Mouse (Mus musculus) midbrain, postnatal 0 days (tissue): ENCODE measurements around the gene Adprhl1. TPM values are rescaled to one million over a fixed set of nuclear protein-coding genes. Genes with fewer than 3 reads are reported as not detected.

Experiments
- ATAC-seq: fragments of 200-750 bp; cut with Nextera tagmentation; 2 replicates; pipeline ENCODE4 v1.8.0; 2017; ENCODE audit warnings: moderate number of reproducible peaks, mild to moderate bottlenecking, moderate TSS enrichment, moderate library complexity; ENCODE audit not compliant: low FRiP score
- DNase-seq: peaks from one replicate; pipeline ENCODE4 v3.0.0-alpha.2; 2015; ENCODE audit warnings: low spot score
- H3K27ac ChIP-seq: fragments of 300-500 bp; sonication (generic); 2 replicates; pipeline ENCODE4 v1.5.1; 2014; ENCODE audit warnings: low read depth, mild to moderate bottlenecking, low read length, mixed read lengths
- H3K27me3 ChIP-seq: fragments of 300-500 bp; sonication (generic); 2 replicates; pipeline ENCODE4 v1.6.1; 2014; ENCODE audit warnings: low read length, control low read depth, mixed read lengths; ENCODE audit not compliant: insufficient read depth
- H3K36me3 ChIP-seq: fragments of 300-500 bp; sonication (generic); 2 replicates; pipeline ENCODE4 v1.6.1; 2014; ENCODE audit warnings: low read length, control low read depth, mixed read lengths; ENCODE audit not compliant: insufficient read depth
- H3K4me1 ChIP-seq: fragments of 300-500 bp; sonication (generic); 2 replicates; pipeline ENCODE4 v1.6.1; 2014; ENCODE audit warnings: mild to moderate bottlenecking, control low read depth, antibody characterized with exemption, low read length, mixed read lengths; ENCODE audit not compliant: insufficient read depth
- H3K4me2 ChIP-seq: fragments of 300-500 bp; sonication (generic); 2 replicates; pipeline ENCODE4 v1.6.1; 2014; ENCODE audit warnings: low read depth, mild to moderate bottlenecking, low read length, mixed read lengths; ENCODE audit not compliant: poor library complexity, severe bottlenecking
- H3K4me3 ChIP-seq: fragments of 300-500 bp; sonication (generic); 2 replicates; pipeline ENCODE4 v1.5.1; 2014; ENCODE audit warnings: low read depth, mild to moderate bottlenecking, low read length, moderate library complexity
- H3K9ac ChIP-seq: fragments of 300-500 bp; sonication (generic); replicated peaks from 2 replicates; pipeline ENCODE4 v1.6.1; 2014; ENCODE audit warnings: mild to moderate bottlenecking, low read length, moderate library complexity, mixed read lengths; ENCODE audit not compliant: poor library complexity, severe bottlenecking
- H3K9me3 ChIP-seq: fragments of 300-500 bp; sonication (generic); 2 replicates; pipeline ENCODE4 v1.6.1; 2016; ENCODE audit warnings: low read length, control low read depth
- CTCF ChIP-seq: IDR thresholded peaks from 2 replicates; pipeline ENCODE4 v1.5.1; 2016; ENCODE audit warnings: antibody characterized with exemption, mild to moderate bottlenecking
- WGBS: fragments of 180-500 bp; shearing (Covaris S2); extraction: QIAGEN DNeasy Blood & Tissue Kit; methylation state at CpG from one replicate; pipeline ENCODE4 v1.1.7; 2014; 5-methylcytosine and 5-hydroxymethylcytosine counted together
- polyA plus RNA-seq: library from polyadenylated mRNA; unstranded; fragments of >200 nt; fragmentation: Nextera tagmentation; extraction: Ambion mirVana; gene quantifications from 2 replicates; pipeline ENCODE4 v1.2.1, GENCODE M21; 2015
- total RNA-seq: library from RNA; depleted of rRNA; stranded (reverse); fragments of >200 nt; gene quantifications from 2 replicates; pipeline ENCODE4 v1.2.3, GENCODE M21; 2014

Gene Adprhl1
- total and polyA plus RNA-seq, 2 experiments from 2014 or later, result 0.16 to 0.41 TPM

DNA sequence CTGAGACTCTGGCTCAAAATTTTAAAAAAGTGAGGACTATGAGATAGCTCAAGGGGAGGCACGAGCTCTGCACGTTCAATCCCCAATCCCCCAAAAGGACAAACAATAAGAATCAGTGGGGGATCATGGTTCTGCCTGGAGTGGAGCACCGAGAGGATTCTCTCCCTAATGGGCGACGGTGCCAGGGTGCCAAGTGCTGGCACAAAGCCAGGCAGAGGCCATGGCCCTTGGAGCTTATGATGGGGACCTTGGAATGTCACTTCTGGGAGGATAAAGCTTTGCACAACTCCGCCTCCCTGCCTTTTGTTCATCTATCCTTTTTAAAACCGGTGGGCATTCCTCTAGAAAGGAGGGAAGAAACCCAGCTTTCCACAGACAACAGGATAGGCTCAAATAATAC lies 66.3 kb downstream of the Adprhl1 start:
- no peak for TF ChIP-seq CTCF
- no peak for ATAC-seq
- Histone ChIP-seq H3K36me3 (no peaks in the 10 kb centered on the region), H3K27ac (no peak overlapping the region), H3K9me3 (no peaks in the 10 kb centered on the region), H3K4me2 (no peak overlapping the region), H3K9ac (0 out of 2 replicates have a peak overlapping the region, but pooled peaks have one; percentile 19), H3K4me3 (no peak overlapping the region), H3K4me1 (no peaks in the 10 kb centered on the region), H3K27me3 (no peaks in the 10 kb centered on the region)
- WGBS, result 43% methylated on average over 7 of the region's 7 CpGs
- DNase-seq, result no peak

DNA sequence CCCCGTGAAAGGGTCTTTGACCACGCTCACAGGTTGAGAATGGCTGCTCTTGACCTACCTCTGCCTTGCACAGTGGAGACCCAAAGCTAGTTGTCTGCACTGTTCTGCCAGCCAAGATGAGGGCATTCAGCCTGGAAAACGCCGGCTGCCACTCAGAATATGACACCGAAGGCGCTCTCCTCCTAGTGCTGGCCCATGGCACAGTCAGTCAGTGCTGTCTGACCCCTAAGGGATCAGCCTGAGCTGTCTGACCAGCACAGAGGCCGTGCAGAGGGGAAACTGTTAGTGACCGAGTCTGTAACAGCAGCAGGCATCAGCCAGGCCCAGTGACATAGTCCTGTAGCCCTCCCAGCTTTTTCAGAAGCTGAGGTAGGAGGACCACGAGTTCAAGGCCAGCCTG lies 66.7 kb downstream of the Adprhl1 start:
- DNase-seq (no peak), ATAC-seq (no peak)
- H3K4me2 ChIP-seq, result no peak overlapping the region
- H3K4me3 ChIP-seq, result no peak overlapping the region
- H3K9ac ChIP-seq, result 0 out of 2 replicates have a peak overlapping the region, but pooled peaks have one; percentile 19
- H3K36me3 ChIP-seq, result no peaks in the 10 kb centered on the region
- no peaks in the 10 kb centered on the region for H3K27me3 ChIP-seq
- H3K9me3 ChIP-seq, result no peaks in the 10 kb centered on the region
- no peak overlapping the region for H3K27ac ChIP-seq
- no peaks in the 10 kb centered on the region for H3K4me1 ChIP-seq
- TF ChIP-seq CTCF, result no peak
- 80% methylated on average over 9 of the region's 9 CpGs for WGBS

DNA sequence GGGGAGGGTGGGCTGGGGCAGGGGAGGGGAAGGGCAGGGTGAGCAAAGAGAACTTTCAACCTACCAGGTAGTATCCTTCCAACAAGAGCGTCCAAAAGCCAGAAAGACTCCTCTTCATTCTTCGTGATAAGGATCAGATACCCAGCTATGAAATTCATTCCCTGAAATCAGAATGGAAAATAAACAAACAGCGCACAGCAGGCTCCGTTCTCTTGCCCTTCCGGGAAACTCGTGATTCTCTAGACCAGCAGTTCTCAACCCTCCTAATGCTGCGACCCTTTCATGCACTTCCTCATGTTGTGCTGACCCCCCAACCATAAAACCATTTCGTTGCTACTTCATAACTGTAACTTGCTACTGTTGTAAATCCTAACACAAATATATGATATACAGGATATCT lies 67.1 kb downstream of the Adprhl1 start:
- no peak for DNase-seq
- Histone ChIP-seq H3K9ac (no peak overlapping the region), H3K27me3 (no peaks in the 10 kb centered on the region), H3K4me2 (no peak overlapping the region), H3K4me1 (no peaks in the 10 kb centered on the region), H3K4me3 (no peak overlapping the region), H3K9me3 (no peaks in the 10 kb centered on the region), H3K36me3 (no peaks in the 10 kb centered on the region), H3K27ac (no peak overlapping the region)
- ATAC-seq, result no peak
- WGBS, result 83% methylated on average over 8 of the region's 8 CpGs
- no peak for TF ChIP-seq CTCF

DNA sequence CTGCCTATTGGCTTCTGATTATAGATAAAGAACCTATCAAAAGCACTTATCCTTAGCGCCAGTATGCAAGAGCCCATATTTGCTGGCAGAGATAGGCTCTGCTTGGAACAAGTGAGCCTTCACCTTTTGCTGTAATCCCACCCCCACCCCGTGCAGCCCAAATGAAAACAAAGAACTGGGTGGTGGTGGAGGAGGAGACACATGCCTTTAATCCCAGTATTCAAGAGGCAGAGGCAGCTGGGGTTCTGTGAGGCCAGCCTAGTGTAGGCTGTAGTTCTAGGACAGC lies 72.3 kb downstream of the Adprhl1 start:
- ATAC-seq (no peak), DNase-seq (no peak)
- Histone ChIP-seq H3K4me1 (no peaks in the 10 kb centered on the region), H3K9me3 (no peaks in the 10 kb centered on the region), H3K9ac (no peak overlapping the region), H3K4me2 (no peak overlapping the region), H3K27ac (no peak overlapping the region), H3K36me3 (peaks cover 11% of the 10 kb centered on the region), H3K4me3 (no peak overlapping the region), H3K27me3 (no peaks in the 10 kb centered on the region)
- TF ChIP-seq CTCF, result no peak
- WGBS, result 40% methylated on average over 2 of the region's 2 CpGs

DNA sequence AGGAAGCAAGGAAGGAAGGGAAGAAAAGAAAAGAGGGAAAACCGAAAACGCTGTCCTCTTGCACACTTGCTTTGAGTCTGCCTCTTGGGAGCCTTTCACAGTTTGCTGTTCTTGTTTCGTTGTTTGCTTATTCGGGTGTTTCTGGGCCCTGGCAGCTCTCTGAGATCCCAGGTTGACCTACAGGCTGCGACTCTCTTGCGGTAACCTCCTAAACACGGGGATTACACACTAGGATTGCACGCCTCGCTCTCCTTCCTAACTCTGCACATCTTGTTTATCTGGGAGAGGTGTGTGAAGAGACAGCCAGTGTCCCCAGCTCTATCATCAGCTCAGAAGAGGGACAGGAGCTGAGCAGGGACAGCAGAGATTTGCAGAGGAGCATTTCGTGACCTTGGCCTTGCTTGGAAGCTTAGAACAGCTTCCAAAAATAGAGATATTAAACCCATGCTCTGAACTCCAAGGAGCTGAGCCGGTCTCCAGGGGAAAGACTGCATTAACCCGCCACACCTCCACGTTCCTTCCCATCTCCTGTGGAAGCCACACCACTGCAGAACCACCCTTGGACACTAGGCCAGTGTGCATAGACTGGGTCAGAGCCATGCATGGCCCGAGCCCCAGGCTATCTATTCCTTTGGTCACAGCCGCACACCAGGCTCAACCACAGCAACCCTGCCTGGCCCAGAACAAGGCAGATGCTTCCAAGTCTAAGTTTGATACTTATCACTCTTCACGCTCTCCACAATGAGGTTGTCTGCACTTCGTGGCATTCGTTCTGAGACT lies 72.9 kb downstream of the Adprhl1 start:
- Histone ChIP-seq H3K4me3 (no peak overlapping the region), H3K27ac (no peak overlapping the region), H3K9ac (no peak overlapping the region), H3K27me3 (no peaks in the 10 kb centered on the region), H3K4me2 (no peak overlapping the region), H3K4me1 (no peaks in the 10 kb centered on the region), H3K36me3 (peaks cover 16% of the 10 kb centered on the region), H3K9me3 (no peaks in the 10 kb centered on the region)
- ATAC-seq (no peak), DNase-seq (no peak)
- TF ChIP-seq CTCF, result no peak
- WGBS, result 85% methylated on average over 18 of the region's 18 CpGs

DNA sequence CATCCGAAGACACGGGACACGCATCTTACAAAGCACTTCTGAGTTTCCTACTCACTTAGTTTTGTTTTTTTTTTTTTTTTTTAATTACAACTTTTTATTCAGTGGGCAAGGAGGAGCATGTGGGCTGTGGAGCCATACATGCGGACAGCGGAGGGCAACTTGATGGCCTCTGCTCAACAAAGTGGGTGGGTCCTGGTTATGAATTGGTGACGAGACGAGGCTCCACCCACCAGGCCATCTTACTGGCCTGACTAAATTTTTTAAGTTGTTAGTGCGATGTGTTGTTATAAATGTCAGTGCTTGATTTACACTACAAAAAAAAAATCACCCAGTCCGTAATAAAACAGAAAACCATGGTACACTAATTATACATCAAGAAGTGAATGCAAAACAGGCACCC lies 73.6 kb downstream of the Adprhl1 start:
- H3K4me3 ChIP-seq, result no peak overlapping the region
- peaks cover 23% of the 10 kb centered on the region for H3K36me3 ChIP-seq
- H3K9ac ChIP-seq, result no peak overlapping the region
- 79% methylated on average over 9 of the region's 9 CpGs for WGBS
- no peaks in the 10 kb centered on the region for H3K4me1 ChIP-seq
- ATAC-seq (no peak), DNase-seq (no peak)
- no peaks in the 10 kb centered on the region for H3K9me3 ChIP-seq
- H3K27me3 ChIP-seq, result no peaks in the 10 kb centered on the region
- no peak for TF ChIP-seq CTCF
- H3K4me2 ChIP-seq, result no peak overlapping the region
- H3K27ac ChIP-seq, result no peak overlapping the region
